Mouse (Mus musculus): ENCODE measurements around the gene Ndufa9. TPM values are rescaled to one million over a fixed set of nuclear protein-coding genes. Genes with fewer than 3 reads are reported as not detected.

The Ndufa9 gene
- polyA plus RNA-seq, 1 experiment from 2014 or later = 192 TPM

Other genes starting within 250 kb of the Ndufa9 start
- 2.9 and 3.2 TPM in 2 replicates for gene Kcna1, start 202.8 kb downstream of the Ndufa9 start, polyA plus RNA-seq (2015; fragmentation: Nextera tagmentation; extraction: Ambion mirVana)
- gene Kcna6, start 108.5 kb downstream of the Ndufa9 start, polyA plus RNA-seq (2015; fragmentation: Nextera tagmentation; extraction: Ambion mirVana) = 9.7 and 10.2 TPM in 2 replicates
- 0.09 and 0.17 TPM in 2 replicates for gene Akap3, start 4.0 kb upstream of the Ndufa9 start, polyA plus RNA-seq (2015; fragmentation: Nextera tagmentation; extraction: Ambion mirVana)
- gene Dyrk4, start 72.7 kb upstream of the Ndufa9 start, polyA plus RNA-seq (2015; fragmentation: Nextera tagmentation; extraction: Ambion mirVana) = 0.08 and 0.09 TPM in 2 replicates
- 17.2 and 18.4 TPM in 2 replicates for gene Rad51ap1, start 90.5 kb upstream of the Ndufa9 start, polyA plus RNA-seq (2015; fragmentation: Nextera tagmentation; extraction: Ambion mirVana)
- gene D6Wsu163e, start 90.8 kb upstream of the Ndufa9 start, polyA plus RNA-seq (2015; fragmentation: Nextera tagmentation; extraction: Ambion mirVana) = 31.2 and 32.2 TPM in 2 replicates
- 0.04 and 0.08 TPM in 2 replicates for gene Fgf6, start 166.4 kb upstream of the Ndufa9 start, polyA plus RNA-seq (2015; fragmentation: Nextera tagmentation; extraction: Ambion mirVana)
- not detected in 2 replicates for gene Fgf23, start 223.8 kb upstream of the Ndufa9 start, polyA plus RNA-seq (2015; fragmentation: Nextera tagmentation; extraction: Ambion mirVana)

Measured in hindbrain, embryonic 13.5 days (tissue).